Mouse (Mus musculus) limb, embryonic 11.5 days (tissue): ENCODE results near the gene Mrpl41. TPM values are rescaled to one million over a fixed set of nuclear protein-coding genes. Genes with fewer than 3 reads are reported as not detected.
A peak's percentile ranks its signal among the peaks of the same experiment; 100 is the strongest.

Experiments used
- ATAC-seq: fragments of 200-750 bp; cut with Nextera tagmentation; 2 replicates; pipeline ENCODE4 v1.8.0; 2017; ENCODE audit warnings: low read depth; ENCODE audit not compliant: insufficient number of reproducible peaks, low FRiP score, low TSS enrichment
- DNase-seq: peaks from one replicate; pipeline ENCODE4 v3.0.0-alpha.2; 2015; ENCODE audit warnings: low spot score
- H3K27ac ChIP-seq: fragments of 300-500 bp; sonication (generic); replicated peaks from 2 replicates; pipeline ENCODE4 v1.5.1; 2014; ENCODE audit warnings: low read depth, mild to moderate bottlenecking, low read length
- H3K27me3 ChIP-seq: fragments of 300-500 bp; sonication (generic); 2 replicates; pipeline ENCODE4 v1.6.1; 2014; ENCODE audit warnings: mild to moderate bottlenecking, low read length, mixed read lengths; ENCODE audit not compliant: control insufficient read depth, insufficient read depth
- H3K36me3 ChIP-seq: fragments of 300-500 bp; sonication (generic); 2 replicates; pipeline ENCODE4 v1.6.1; 2014; ENCODE audit warnings: mild to moderate bottlenecking, low read length, moderate library complexity, mixed read lengths; ENCODE audit not compliant: control insufficient read depth, insufficient read depth
- H3K4me1 ChIP-seq: fragments of 300-500 bp; sonication (generic); 2 replicates; pipeline ENCODE4 v1.6.1; 2014; ENCODE audit warnings: low read length, mixed read lengths; ENCODE audit not compliant: control insufficient read depth, insufficient read depth
- H3K4me2 ChIP-seq: fragments of 300-500 bp; sonication (generic); 2 replicates; pipeline ENCODE4 v1.6.1; 2014; ENCODE audit warnings: low read depth, mild to moderate bottlenecking, moderate library complexity; ENCODE audit not compliant: severe bottlenecking
- H3K4me3 ChIP-seq: fragments of 300-500 bp; sonication (generic); 2 replicates; pipeline ENCODE4 v1.5.1; 2014; ENCODE audit warnings: low read depth, low read length
- H3K9ac ChIP-seq: fragments of 300-500 bp; sonication (generic); 2 replicates; pipeline ENCODE4 v1.6.1; 2014; ENCODE audit warnings: mild to moderate bottlenecking, low read length
- H3K9me3 ChIP-seq: fragments of 300-500 bp; sonication (generic); 2 replicates; pipeline ENCODE4 v1.6.1; 2016; ENCODE audit warnings: low read length; ENCODE audit not compliant: control insufficient read depth
- WGBS: fragments of 180-500 bp; shearing (Covaris S2); extraction: QIAGEN DNeasy Blood & Tissue Kit; methylation state at CpG from one replicate; pipeline ENCODE4 v1.1.7; 2014; 5-methylcytosine and 5-hydroxymethylcytosine counted together
- polyA plus RNA-seq: library from polyadenylated mRNA; unstranded; fragments of >200 nt; fragmentation: Nextera tagmentation; extraction: Ambion mirVana; gene quantifications from 2 replicates; pipeline ENCODE4 v1.2.1, GENCODE M21; 2014

Gene Mrpl41
- polyA plus RNA-seq: 132 and 136 TPM in 2 replicates

GRCm38 (mm10) chr2:24974906-24975703 is at the start of gene Mrpl41:
TSS of gene Mrpl41 (minus strand) at chr2:24975098.
- Histone ChIP-seq H3K9me3 (no peaks in the 10 kb centered on the region), H3K4me3 (peak within 1 kb of the TSS; percentile 77), H3K27me3 (no peaks in the 10 kb centered on the region), H3K4me1 (peaks cover 7% of the 10 kb centered on the region; the same call in 1 of the 2 replicates), H3K9ac (peak within 1 kb of the TSS; percentile 67), H3K27ac (peak within 1 kb of the TSS; percentile 75), H3K36me3 (peaks cover 2% of the 10 kb centered on the region), H3K4me2 (peak within 1 kb of the TSS; percentile 90)
- 0% methylated on average over 64 of the region's 64 CpGs for WGBS
- ATAC-seq (peak; percentile 99), DNase-seq (peak; percentile 97)

DNA sequence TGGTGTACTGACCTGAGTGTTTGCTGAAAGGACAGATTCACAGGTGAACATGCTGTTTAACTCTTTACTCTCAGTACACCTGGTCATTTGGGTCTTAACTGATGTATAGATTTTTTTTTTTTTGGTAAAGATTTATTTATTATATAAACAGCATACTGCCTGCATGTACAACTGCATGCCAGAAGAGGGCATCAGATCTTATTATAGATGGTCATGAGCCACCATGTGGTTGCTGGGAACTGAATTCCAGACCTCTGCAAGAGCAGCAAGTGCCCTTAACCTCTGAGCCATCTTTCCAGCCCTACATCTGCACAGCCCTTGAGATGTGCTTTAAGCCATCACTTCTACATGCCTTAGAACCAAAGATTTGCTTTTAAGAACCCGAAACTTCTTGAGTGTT is 47.8 kb upstream of the Mrpl41 start:
- no peaks in the 10 kb centered on the region for H3K27me3 ChIP-seq
- ATAC-seq (no peak), DNase-seq (no peak)
- no peak overlapping the region for H3K4me2 ChIP-seq
- WGBS: 89% methylated on average over 1 of the region's 1 CpGs
- no peaks in the 10 kb centered on the region for H3K4me1 ChIP-seq
- H3K36me3 ChIP-seq: no peaks in the 10 kb centered on the region
- no peak overlapping the region for H3K9ac ChIP-seq
- H3K9me3 ChIP-seq: no peaks in the 10 kb centered on the region
- H3K4me3 ChIP-seq: no peak overlapping the region
- H3K27ac ChIP-seq: no peak overlapping the region

DNA sequence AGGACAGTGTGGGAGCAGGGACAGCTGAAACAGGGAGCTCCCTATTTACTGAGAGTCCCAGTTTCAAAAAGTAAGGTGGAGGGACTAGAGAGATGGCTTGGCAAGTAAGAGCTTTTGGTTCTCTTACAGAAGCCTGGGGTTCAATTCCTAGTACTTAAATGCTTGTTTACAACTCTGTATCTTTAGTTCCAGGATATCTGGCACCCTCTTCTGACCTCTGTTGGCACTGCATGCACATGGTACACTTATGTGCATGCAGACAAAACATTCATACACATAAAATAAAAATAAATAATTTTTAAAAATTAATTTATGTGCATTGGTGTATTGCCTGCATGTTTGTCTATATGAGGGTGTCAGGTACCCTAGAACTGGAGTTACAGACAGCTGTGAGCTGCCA is 33.4 kb upstream of the Mrpl41 start:
- Histone ChIP-seq H3K9ac (no peak overlapping the region), H3K36me3 (no peaks in the 10 kb centered on the region), H3K4me2 (no peak overlapping the region), H3K27ac (no peak overlapping the region), H3K9me3 (no peaks in the 10 kb centered on the region), H3K4me3 (no peak overlapping the region), H3K4me1 (no peaks in the 10 kb centered on the region), H3K27me3 (no peaks in the 10 kb centered on the region)
- ATAC-seq (no peak), DNase-seq (no peak)

GRCm38 (mm10) chr2:25006767-25007166 is 31.9 kb upstream of the Mrpl41 start:
- 87% methylated on average over 1 of the region's 1 CpGs for WGBS
- H3K4me3 ChIP-seq: no peak overlapping the region
- no peaks in the 10 kb centered on the region for H3K9me3 ChIP-seq
- H3K4me1 ChIP-seq: no peaks in the 10 kb centered on the region
- H3K27ac ChIP-seq: no peak overlapping the region
- no peak overlapping the region for H3K9ac ChIP-seq
- H3K4me2 ChIP-seq: no peak overlapping the region
- H3K36me3 ChIP-seq: no peaks in the 10 kb centered on the region
- ATAC-seq: no peak
- no peak for DNase-seq
- no peaks in the 10 kb centered on the region for H3K27me3 ChIP-seq

DNA sequence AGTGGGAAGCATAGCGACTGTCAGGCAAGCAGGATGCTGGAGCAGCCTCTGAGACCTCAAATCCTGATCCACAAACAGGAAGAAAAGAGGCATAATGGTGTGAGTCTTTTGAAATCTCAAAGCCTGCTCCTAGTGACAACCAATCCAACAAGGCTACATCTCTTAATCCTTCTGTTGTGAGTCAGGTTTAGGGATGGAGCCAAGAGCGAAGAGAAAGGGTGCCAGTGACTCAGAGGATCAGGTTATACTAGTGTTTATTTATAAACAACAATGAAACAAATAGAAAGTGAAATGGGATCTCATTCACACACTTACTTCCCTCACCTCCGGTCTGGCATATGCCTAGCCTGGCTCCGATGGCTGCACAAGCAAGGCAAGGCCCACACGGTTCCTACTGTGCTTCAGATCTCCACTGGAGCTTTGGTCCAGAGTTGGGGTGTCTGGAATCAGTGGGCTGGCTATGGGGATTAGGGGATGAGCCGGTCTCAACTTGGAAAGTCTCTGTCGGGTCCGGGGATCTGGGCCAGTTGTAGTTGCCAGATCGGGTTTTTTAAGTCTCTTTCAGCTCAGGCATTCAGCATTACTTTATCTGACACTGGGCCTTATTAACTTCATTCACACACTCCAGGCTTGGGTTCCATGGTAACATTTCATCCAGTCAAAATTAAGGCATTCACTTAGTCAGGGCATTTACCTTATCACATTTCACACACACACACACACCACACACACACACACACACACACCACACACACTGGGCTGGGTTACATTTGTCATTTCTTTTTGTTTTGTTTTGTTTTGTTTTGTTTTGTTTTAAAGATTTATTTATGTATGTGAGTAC is 29.3 kb upstream of the Mrpl41 start:
- no peaks in the 10 kb centered on the region for H3K4me1 ChIP-seq
- no peaks in the 10 kb centered on the region for H3K9me3 ChIP-seq
- ATAC-seq (no peak), DNase-seq (no peak)
- no peak overlapping the region for H3K4me2 ChIP-seq
- H3K27me3 ChIP-seq: no peaks in the 10 kb centered on the region
- no peak overlapping the region for H3K27ac ChIP-seq
- 84% methylated on average over 9 of the region's 9 CpGs for WGBS
- no peak overlapping the region for H3K9ac ChIP-seq
- no peak overlapping the region for H3K4me3 ChIP-seq
- no peaks in the 10 kb centered on the region for H3K36me3 ChIP-seq

- WGBS: 82% methylated on average over 3 of the region's 3 CpGs
- Histone ChIP-seq H3K4me3 (no peak overlapping the region), H3K27me3 (no peaks in the 10 kb centered on the region), H3K4me1 (no peaks in the 10 kb centered on the region), H3K36me3 (no peaks in the 10 kb centered on the region), H3K9ac (no peak overlapping the region), H3K27ac (no peak overlapping the region), H3K9me3 (no peaks in the 10 kb centered on the region), H3K4me2 (no peak overlapping the region)
- DNase-seq (peak; percentile 32), ATAC-seq (0 out of 2 replicates have a peak, but pooled peaks have one; percentile 68)
Observed at GRCm38 (mm10) chr2:25000544-25001235, 25.8 kb upstream of the Mrpl41 start.

DNA sequence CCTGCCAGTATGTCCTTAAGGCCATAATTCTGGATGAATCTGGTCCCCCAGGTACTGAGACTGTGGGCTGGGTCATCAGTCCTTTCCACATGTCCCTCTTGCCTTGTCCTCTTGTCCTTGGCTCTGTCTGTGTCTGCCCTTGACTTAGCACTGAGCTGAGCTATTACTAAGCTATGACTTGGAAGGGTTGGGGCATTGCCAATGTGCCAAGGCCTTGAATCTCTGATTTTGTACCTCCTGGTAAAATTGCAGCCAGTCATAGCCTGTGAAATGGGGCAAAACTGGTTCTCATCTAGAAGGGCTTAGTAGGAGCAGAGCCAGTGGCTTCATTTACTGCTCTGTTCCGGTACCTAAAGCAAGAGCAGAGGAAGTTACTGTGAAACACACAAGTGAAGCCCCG is 21.6 kb upstream of the Mrpl41 start:
- no peaks in the 10 kb centered on the region for H3K4me1 ChIP-seq
- H3K9me3 ChIP-seq: no peaks in the 10 kb centered on the region
- no peak overlapping the region for H3K4me2 ChIP-seq
- ATAC-seq (no peak), DNase-seq (no peak)
- H3K9ac ChIP-seq: no peak overlapping the region
- H3K27ac ChIP-seq: no peak overlapping the region
- no peak overlapping the region for H3K4me3 ChIP-seq
- 95% methylated on average over 2 of the region's 2 CpGs for WGBS
- H3K36me3 ChIP-seq: no peaks in the 10 kb centered on the region
- no peaks in the 10 kb centered on the region for H3K27me3 ChIP-seq

GRCm38 (mm10) chr2:24995332-24995731 is 20.4 kb upstream of the Mrpl41 start:
- Histone ChIP-seq H3K4me3 (no peak overlapping the region), H3K27ac (no peak overlapping the region), H3K27me3 (no peaks in the 10 kb centered on the region), H3K9me3 (no peaks in the 10 kb centered on the region), H3K9ac (no peak overlapping the region), H3K4me1 (no peaks in the 10 kb centered on the region), H3K36me3 (no peaks in the 10 kb centered on the region), H3K4me2 (no peak overlapping the region)
- DNase-seq (no peak), ATAC-seq (no peak)
- 91% methylated on average over 6 of the region's 6 CpGs for WGBS
